Mouse (Mus musculus) C2C12 (cell line): ENCODE measurements around the gene Sh2d3c.

ENCODE experiments used
- CEBPB ChIP-seq: IDR thresholded peaks from one replicate; pipeline ENCODE4 v1.6.1; 2011; ENCODE audit warnings: low read depth, mild to moderate bottlenecking, control low read depth, moderate library complexity
- CTCF ChIP-seq: IDR thresholded peaks from one replicate; pipeline ENCODE4 v1.5.1; 2011; ENCODE audit not compliant: control insufficient read depth, insufficient read depth, insufficient read length
- MYOD1 ChIP-seq: IDR thresholded peaks from one replicate; pipeline ENCODE4 v1.6.1; 2011; ENCODE audit warnings: low read depth; ENCODE audit not compliant: control insufficient read depth, insufficient read length
- USF1 ChIP-seq: IDR thresholded peaks from one replicate; pipeline ENCODE4 v1.6.1; 2011; ENCODE audit warnings: low read depth, mild to moderate bottlenecking, control low read depth, moderate library complexity

- no peak for TF ChIP-seq CEBPB
- no peak for TF ChIP-seq CTCF
- no peak for TF ChIP-seq MYOD1
- TF ChIP-seq USF1 = no peak
These were observed 8.7 kb upstream of the Sh2d3c start for GRCm38 (mm10) chr2:32712108-32712551.
